In the genomic region with DNA sequence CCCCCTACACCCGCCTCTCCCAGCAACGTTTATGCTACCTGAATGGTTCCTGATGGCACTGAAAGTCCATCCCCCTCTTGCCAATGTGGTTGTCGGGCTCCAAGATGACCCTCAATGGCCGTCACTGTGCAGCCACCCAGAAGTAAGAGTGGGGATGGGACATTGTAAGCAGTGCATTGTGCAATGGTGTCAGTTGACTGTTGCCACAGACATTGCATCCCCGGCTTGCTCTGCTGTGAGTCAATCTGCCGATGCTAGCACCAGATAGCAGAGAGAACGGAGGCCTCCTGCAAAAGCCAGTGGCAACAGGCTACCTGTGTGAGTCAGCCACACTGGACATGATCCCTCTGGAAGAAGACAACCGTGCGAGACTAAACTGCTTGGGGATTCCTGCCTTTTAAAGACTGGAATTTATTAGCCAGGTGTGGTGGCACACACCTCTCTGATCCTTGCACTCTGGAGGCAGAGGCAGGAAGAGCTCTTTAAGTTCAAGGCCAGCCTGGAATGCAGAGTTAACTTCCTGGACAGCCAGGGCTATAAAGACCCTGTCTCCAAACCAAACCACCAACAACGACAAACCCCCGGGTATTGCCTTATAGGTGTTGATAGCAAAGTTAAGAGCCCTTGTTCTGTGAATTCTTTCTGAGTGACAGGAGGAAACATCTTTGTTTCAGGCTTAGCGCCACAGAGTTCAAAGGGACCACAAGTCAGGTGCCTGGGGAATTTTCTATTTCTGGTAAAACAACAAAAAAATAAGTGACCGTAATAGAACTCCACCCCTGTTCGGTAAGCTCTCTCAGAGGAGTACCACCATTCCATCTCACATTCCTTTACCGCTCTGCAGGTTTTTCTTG, we compare ENCODE assay signal across 14 mouse cellular contexts. TPM values are rescaled to one million over a fixed set of nuclear protein-coding genes. Genes with fewer than 3 reads are reported as not detected.
DNase-seq lines count a peak whose midpoint lies in the region; ATAC-seq and TF ChIP-seq lines count a peak whose summit lies in the region.
"Had no signal": no experiment of that assay in that cellular context is flagged by ENCODE, and none has a peak within 500 bp of the region (broad histone marks: within the 10 kb centered on the region; RNA-seq: fewer than 3 reads in every experiment).

No protein-coding gene starts in this region.

- H3K4me1 ChIP-seq in lung, adult 2 months (ENCODE audit: control insufficient read depth, insufficient read depth, low read length), result peaks cover 26% of the 10 kb centered on the region
- peaks cover 4% of the 10 kb centered on the region for H3K4me1 ChIP-seq in ES-Bruce4 (ENCODE audit: control insufficient read depth, insufficient read depth, low read length)
- H3K4me1 ChIP-seq in hindbrain, embryonic 14.5 days (replicated peaks; ENCODE audit: control insufficient read depth, insufficient read depth, low read length), result peaks cover 18% of the 10 kb centered on the region
- H3K4me1 ChIP-seq in midbrain, embryonic 13.5 days (replicated peaks), result peaks cover 20% of the 10 kb centered on the region

- H3K9me3 ChIP-seq in ES-Bruce4 (replicated peaks; ENCODE audit: control insufficient read depth, insufficient read depth, low read length, poor library complexity, severe bottlenecking), result no peaks in the 10 kb centered on the region
- H3K9me3 ChIP-seq in hindbrain, embryonic 14.5 days (ENCODE audit: control insufficient read depth, low read length), result no peaks in the 10 kb centered on the region
- no peaks in the 10 kb centered on the region for H3K9me3 ChIP-seq in midbrain, embryonic 13.5 days
- H3K9me3 ChIP-seq: heart, embryonic 15.5 days; limb, embryonic 12.5 days had no signal

- 55% methylated on average over 15 of the region's 15 CpGs for WGBS in lung, adult 2 months
- 85% methylated on average over 15 of the region's 15 CpGs for WGBS in hindbrain, embryonic 14.5 days
- WGBS in midbrain, embryonic 13.5 days, result 92% methylated on average over 15 of the region's 15 CpGs

- peaks cover 36% of the 10 kb centered on the region for H3K36me3 ChIP-seq in ES-Bruce4 (ENCODE audit: control insufficient read depth, insufficient read depth, low read length, poor library complexity, severe bottlenecking)
- H3K36me3 ChIP-seq in hindbrain, embryonic 14.5 days (replicated peaks; ENCODE audit: control insufficient read depth, insufficient read depth), result peaks cover 27% of the 10 kb centered on the region
- peaks cover 38% of the 10 kb centered on the region for H3K36me3 ChIP-seq in midbrain, embryonic 13.5 days

- H3K9ac ChIP-seq in ES-Bruce4 (ENCODE audit: low read depth, poor library complexity, severe bottlenecking), result no peak overlapping the region
- no peak overlapping the region for H3K9ac ChIP-seq in hindbrain, embryonic 14.5 days
- H3K9ac ChIP-seq in midbrain, embryonic 13.5 days (replicated peaks), result no peak overlapping the region
- H3K9ac ChIP-seq: heart, embryonic 15.5 days; limb, embryonic 12.5 days had no signal

- no peak for DNase-seq in lung, adult 2 months
- DNase-seq in lung, postnatal 25 days (ENCODE audit: low spot score), result no peak
- DNase-seq in induced T-regulatory cell, adult 2 months (ENCODE audit: low read depth), result peak; percentile 83
- DNase-seq in hindbrain, embryonic 14.5 days (ENCODE audit: low spot score), result no peak
- DNase-seq: adrenal gland, postnatal 36 days; cerebellum, adult 9-10 months; layer of hippocampus, adult 9-11 months; thymus, postnatal 36 days had no signal

- H3K27ac ChIP-seq in ES-Bruce4 (ENCODE audit: insufficient read depth, low read length), result peak overlapping the region; percentile 20; the same call in 1 of the 2 replicates
- H3K27ac ChIP-seq in hindbrain, embryonic 14.5 days, result no peak overlapping the region
- no peak overlapping the region for H3K27ac ChIP-seq in midbrain, embryonic 13.5 days
- H3K27ac ChIP-seq: heart, embryonic 15.5 days; limb, embryonic 12.5 days had no signal

- no peak for TF ChIP-seq CTCF in lung, adult 2 months (IDR thresholded peaks at IDR 0.05; ENCODE audit: insufficient read depth, low read length)
- TF ChIP-seq CTCF in ES-Bruce4 (IDR thresholded peaks at IDR 0.05; ENCODE audit: low read depth, low read length), result no peak

- ATAC-seq in monocyte, adult 5-6 weeks (replicated peaks; ENCODE audit: insufficient number of reproducible peaks, low FRiP score, low TSS enrichment, poor library complexity, severe bottlenecking), result peak; percentile 42; the same call in 1 of the 2 replicates
- ATAC-seq in hindbrain, embryonic 14.5 days (ENCODE audit: low FRiP score), result no peak
- no peak for ATAC-seq in midbrain, embryonic 13.5 days

- TF ChIP-seq EP300 in ES-Bruce4 (IDR thresholded peaks at IDR 0.05; ENCODE audit: insufficient read depth, low read depth, low read length), result no peak

- no peaks in the 10 kb centered on the region for H3K27me3 ChIP-seq in ES-Bruce4 (ENCODE audit: control insufficient read depth, insufficient read depth, low read length, poor library complexity, severe bottlenecking)
- H3K27me3 ChIP-seq in hindbrain, embryonic 14.5 days (ENCODE audit: control insufficient read depth, insufficient read depth, low read length), result no peaks in the 10 kb centered on the region
- H3K27me3 ChIP-seq in midbrain, embryonic 13.5 days, result no peaks in the 10 kb centered on the region
- H3K27me3 ChIP-seq: limb, embryonic 12.5 days had no signal

- peak; percentile 19; the same call in 1 of the 2 replicates for TF ChIP-seq POLR2A in lung, adult 2 months (IDR thresholded peaks at IDR 0.05; ENCODE audit: borderline replicate concordance, extremely low read depth, low read depth, low read length)
- TF ChIP-seq POLR2A in ES-Bruce4 (IDR thresholded peaks at IDR 0.05; ENCODE audit: insufficient read depth, low read length), result no peak

- H3K4me2 ChIP-seq in hindbrain, embryonic 14.5 days (replicated peaks), result no peak overlapping the region
- no peak overlapping the region for H3K4me2 ChIP-seq in midbrain, embryonic 13.5 days (replicated peaks)
- H3K4me2 ChIP-seq: heart, embryonic 15.5 days; limb, embryonic 12.5 days; midbrain, embryonic 11.5 days had no signal

- no peak overlapping the region for H3K4me3 ChIP-seq in lung, adult 2 months (replicated peaks; ENCODE audit: extremely low read depth, low read depth, low read length)
- no peak overlapping the region for H3K4me3 ChIP-seq in ES-Bruce4 (ENCODE audit: low read depth, low read length)
- H3K4me3 ChIP-seq in hindbrain, embryonic 14.5 days (replicated peaks; ENCODE audit: low read length), result no peak overlapping the region
- no peak overlapping the region for H3K4me3 ChIP-seq in midbrain, embryonic 13.5 days (replicated peaks)
- H3K4me3 ChIP-seq: heart, embryonic 15.5 days; limb, embryonic 12.5 days had no signal

RNA-seq across cellular contexts. Expression of a gene that starts 16.7 kb away (rescaled TPM):
- polyA plus RNA-seq in lung, adult 2 months (2012; rRNA removed), result 6.3 and 18.6 TPM in 2 replicates
- polyA plus RNA-seq in ES-Bruce4 (2011; ENCODE audit: insufficient read depth, insufficient read length, low read depth, missing spikeins), result 2.3 and 2.8 TPM in 2 replicates
- total RNA-seq in monocyte, adult 5-6 weeks (2017), result 3.4 to 10.7 TPM (median 5.0 TPM) in 3 replicates
- polyA plus RNA-seq in hindbrain, embryonic 14.5 days (2014; fragmentation: Nextera tagmentation; extraction: Ambion mirVana), result 1.5 and 2.3 TPM in 2 replicates
- 1.2 and 1.3 TPM in 2 replicates for polyA plus RNA-seq in midbrain, embryonic 13.5 days (2015; fragmentation: Nextera tagmentation; extraction: Ambion mirVana)

RNA-seq across cellular contexts. Expression of a gene that starts 16.9 kb away (rescaled TPM):
- 219 and 296 TPM in 2 replicates for polyA plus RNA-seq in lung, adult 2 months (2012; rRNA removed)
- 626 and 676 TPM in 2 replicates for polyA plus RNA-seq in ES-Bruce4 (2011; ENCODE audit: insufficient read depth, insufficient read length, low read depth, missing spikeins)
- 295 to 317 TPM (median 304 TPM) in 3 replicates for total RNA-seq in monocyte, adult 5-6 weeks (2017)
- polyA plus RNA-seq in hindbrain, embryonic 14.5 days (2014; fragmentation: Nextera tagmentation; extraction: Ambion mirVana), result 106 and 119 TPM in 2 replicates
- polyA plus RNA-seq in midbrain, embryonic 13.5 days (2015; fragmentation: Nextera tagmentation; extraction: Ambion mirVana), result 141 and 154 TPM in 2 replicates
